Mouse (Mus musculus) small intestine, adult 2 months (tissue): ENCODE measurements around the gene Pabpn1l.

ENCODE experiments used
- CTCF ChIP-seq: fragments of 200-500 bp; IDR thresholded peaks from 2 replicates; pipeline ENCODE4 v1.5.1; 2012; ENCODE audit warnings: low read depth, mild to moderate bottlenecking, control low read depth, inconsistent platforms, low read length, moderate library complexity, mixed read lengths; ENCODE audit not compliant: insufficient replicate concordance, insufficient read length; ENCODE audit errors: extremely low read depth
- POLR2A ChIP-seq: fragments of 200-500 bp; IDR thresholded peaks from 2 replicates; pipeline ENCODE4 v1.6.1; 2012; ENCODE audit warnings: low read depth, mild to moderate bottlenecking, control low read depth, inconsistent platforms, low read length, moderate library complexity

- TF ChIP-seq CTCF, result no peak
- no peak for TF ChIP-seq POLR2A
Measured at GRCm38 (mm10) chr8:122635878-122636802, 13.6 kb upstream of the Pabpn1l start.
